Mouse (Mus musculus) heart, postnatal 25 days (tissue): ENCODE results near the gene Abcc5. TPM values are rescaled to one million over a fixed set of nuclear protein-coding genes. Genes with fewer than 3 reads are reported as not detected.
"Not testable (repeated sequence)": the region's sequence is repeated elsewhere in the genome, so short reads cannot be mapped to it uniquely, and the experiment has no call there.

Experiments used
- DNase-seq: peaks from one replicate; pipeline ENCODE4 v3.0.0; 2022; ENCODE audit warnings: low spot score
- intact Hi-C: fragments of 180-260 bp; cut with DNase I; formaldehyde crosslinking; loops from one replicate; pipeline ENCODE4 v1.15.1; 2025
- total RNA-seq, 2 experiments: library from RNA; stranded (reverse); gene quantifications; 2 replicates each; pipeline ENCODE4 v1.2.3; 2021

Gene Abcc5
- total RNA-seq, 2 experiments from 2014 or later, result 30.6 to 34.8 TPM

DNA sequence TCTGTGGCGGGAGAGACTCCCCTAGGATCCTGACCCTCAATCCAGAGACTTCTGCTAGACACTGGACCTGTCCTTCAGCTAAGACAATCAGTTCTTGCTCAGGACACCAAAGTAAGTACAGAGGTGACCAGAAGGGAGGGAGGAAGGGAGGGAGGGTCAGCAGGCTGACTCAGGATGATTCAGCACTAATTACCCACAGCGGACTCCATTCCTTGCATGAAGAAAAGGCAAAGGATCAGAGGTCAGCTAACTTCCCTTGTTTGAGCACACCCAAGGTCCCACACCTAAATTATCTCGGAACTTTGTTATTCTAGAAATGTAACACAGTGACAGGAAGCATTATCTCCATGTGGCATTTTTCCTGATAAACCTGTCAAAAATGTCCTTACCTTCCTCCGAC lies 54.5 kb downstream of the Abcc5 start:
- intact Hi-C loops, result no loop called here
- no peak for DNase-seq

DNA sequence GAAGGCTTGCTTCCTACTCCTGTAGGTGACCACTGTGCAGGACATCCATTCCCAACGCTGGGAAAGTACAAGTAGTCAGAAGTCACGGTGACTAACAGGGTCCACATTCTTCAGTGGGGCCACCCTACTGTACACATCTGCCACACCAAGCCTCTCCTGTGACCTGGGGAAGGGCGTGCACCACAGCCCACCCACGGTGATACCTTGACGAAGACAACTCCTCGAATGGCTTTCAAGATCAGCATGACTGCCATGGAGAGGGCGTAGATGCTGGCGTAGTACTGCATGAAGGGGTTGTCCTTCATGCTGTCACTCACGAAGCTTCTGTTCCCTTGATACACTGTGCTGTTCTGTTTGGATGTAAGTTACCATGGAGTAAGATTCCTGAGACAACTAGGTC lies 58.0 kb downstream of the Abcc5 start:
- intact Hi-C loops, result no loop called here
- DNase-seq, result no peak

DNA sequence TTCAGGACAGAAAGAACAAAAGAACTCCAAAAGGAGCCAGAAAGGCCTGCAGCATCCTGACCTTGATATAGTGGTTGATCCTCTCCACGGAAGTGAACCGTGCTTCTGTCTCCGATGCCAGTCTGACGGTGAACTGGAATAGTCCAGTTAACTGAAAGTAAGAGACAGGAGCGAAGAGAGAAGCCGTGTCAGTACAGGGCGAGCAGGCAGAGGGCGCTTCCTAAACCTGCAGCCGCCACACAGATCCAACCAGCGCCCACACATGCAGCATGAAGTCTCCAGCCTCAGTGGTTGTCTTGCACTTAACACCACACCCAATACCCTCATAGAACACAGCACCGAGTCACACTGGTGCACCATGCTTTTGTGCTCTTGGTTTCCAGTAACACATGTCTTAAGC lies 64.1 kb downstream of the Abcc5 start:
- intact Hi-C loops, result no loop called here
- no peak for DNase-seq

DNA sequence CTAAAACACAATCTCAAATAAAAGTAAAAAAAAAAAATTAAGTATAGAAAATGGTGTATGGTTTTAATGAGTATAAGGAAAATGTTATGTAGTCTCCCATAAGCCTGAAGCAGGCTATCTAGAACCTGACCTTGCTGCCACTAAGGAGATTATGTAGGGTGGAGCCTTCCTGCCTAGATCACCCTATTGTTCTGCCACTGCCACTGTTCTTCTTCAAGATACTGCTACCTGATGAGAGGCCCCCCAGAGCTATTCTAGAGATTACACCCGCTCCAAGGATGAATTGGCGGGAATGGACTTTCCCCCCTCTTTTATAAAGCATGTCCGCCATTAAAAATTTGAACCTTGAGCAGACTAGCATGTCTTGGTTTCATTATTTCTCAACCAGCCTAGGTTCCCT lies 64.7 kb downstream of the Abcc5 start:
- intact Hi-C loops, DNase-seq: not testable (repeated sequence)

DNA sequence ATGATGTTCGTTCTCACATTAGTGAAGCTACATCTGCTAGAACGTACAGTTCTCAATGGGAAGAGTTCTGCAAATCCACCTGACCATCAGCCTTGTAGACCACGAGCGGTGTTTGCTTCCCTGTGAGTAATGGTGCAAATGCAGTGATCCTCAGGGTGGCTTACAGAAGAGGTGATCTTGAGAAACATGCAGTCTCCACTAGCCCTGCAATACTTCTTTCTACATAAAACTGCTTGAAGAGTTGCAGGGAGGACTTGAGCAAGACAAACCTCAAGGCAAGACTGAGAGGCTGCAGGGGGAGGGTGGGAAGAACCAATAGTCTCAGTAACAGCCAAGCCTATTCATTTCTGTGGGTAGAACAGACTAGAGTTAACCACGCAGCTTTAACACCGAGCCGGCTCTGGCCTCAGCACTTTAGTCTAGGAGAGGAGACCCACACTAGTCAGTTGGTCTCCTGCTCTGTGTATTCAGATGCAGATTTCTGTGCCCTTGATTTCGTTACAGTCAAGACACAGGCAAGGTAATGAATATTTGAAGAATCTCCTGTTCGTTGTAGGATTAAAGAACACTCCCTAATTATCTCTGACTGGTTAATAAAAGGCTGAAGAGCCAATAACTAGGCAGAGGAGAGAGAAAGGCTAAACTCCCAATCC lies 66.4 kb downstream of the Abcc5 start:
- intact Hi-C loops, result no loop called here

DNA sequence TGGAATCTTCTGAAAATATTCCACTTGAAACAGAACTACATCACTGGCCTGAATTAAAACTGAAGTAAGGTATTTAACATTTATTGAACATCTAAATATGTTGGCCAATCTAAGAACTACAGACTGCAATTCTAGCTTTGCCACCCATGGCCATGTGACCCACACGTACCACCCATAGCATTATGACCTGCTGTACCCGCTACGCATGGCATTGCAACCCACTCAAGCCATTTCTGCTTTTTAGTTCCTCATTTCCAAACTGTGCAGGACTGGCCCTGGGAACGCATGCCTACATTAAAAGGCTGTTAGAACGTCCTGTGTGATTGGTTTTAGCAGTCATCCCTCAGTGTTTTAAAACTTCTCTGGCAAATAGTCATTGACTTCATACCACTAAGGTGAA lies 68.4 kb downstream of the Abcc5 start:
- DNase-seq, result no peak
- intact Hi-C loops, result no loop called here

More for the DNA sequence above, 66.4 kb downstream of the Abcc5 start:
- no peak for DNase-seq

DNA sequence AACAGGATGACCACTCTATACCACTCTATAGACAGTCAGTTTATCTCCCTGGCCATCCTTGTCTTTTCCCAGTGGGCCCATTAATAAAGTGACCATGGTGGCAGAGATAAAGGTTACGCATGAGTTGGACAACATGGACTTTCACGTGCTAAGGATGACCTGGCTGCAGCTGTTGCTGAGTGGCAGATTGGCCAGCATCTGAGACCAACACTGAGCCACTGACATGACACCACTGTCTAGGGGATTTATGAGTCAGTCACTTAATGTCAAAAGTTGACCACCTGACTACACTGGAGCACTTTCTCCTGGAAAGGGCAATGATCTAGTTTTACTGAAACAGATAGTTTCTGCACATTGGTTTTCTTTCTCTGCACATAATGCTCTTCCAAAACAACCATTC lies 71.4 kb downstream of the Abcc5 start:
- intact Hi-C loops, result no loop called here

DNA sequence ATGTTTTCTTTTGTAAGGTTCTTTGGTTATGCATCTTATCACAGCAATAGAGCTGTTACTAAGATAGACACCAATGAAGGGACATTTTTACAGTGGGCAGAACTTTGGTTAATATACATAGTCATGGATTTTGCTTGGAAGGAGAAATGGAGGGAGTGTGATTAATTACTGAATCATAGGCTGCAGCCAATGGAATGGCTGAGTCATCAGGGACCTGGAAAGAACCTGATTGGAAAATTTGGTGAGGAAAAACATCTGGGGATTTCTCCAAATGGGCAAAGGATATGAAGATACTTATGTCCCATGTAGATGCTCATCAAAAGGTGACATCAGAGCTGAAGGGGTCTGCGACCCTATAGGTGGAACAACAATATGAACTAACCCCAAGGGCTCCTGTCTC lies 72.2 kb downstream of the Abcc5 start:
- intact Hi-C loops, result no loop called here

More for the DNA sequence above, 71.4 kb downstream of the Abcc5 start:
- no peak for DNase-seq

DNA sequence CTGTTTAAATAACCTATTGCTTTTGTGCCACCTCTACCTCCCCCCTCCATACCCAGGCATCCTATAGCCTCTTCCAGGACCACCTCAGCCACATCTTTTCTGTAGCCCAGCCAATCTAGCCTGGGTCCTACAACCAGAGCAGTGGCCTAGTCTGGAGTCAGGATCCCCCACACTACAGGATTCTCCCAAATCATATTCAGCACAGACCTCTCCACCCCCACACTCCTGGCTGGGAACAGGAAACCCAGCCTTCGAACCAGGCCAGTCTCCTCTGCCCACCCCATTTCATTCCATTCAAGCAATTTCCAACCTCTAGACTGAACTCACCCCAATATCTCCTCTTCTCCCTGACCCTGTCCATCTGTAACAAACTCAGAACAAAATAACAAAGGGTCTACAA lies 80.7 kb downstream of the Abcc5 start:
- intact Hi-C loops, result no loop called here
- no peak for DNase-seq

More for the DNA sequence above, 72.2 kb downstream of the Abcc5 start:
- no peak for DNase-seq

DNA sequence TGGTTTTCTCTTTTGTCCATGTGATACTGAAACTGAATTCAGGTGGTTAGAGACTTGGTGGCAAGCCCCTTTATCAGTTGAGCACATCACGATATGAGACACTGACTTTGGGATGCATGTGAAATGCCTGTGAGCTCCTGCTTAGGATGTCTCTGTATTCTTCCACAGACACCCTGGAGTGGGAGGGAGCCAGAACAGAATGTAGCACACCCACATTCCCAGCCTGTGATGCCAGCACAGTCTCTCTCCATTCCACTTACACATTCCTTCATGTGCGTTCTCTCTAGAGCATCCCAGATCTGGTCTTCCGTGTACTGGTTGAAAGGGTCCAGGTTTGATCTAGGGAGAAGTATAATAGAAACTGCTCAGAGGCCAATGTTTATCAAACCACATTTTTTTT lies 87.6 kb downstream of the Abcc5 start:
- intact Hi-C loops, result no loop called here
- no peak for DNase-seq

DNA sequence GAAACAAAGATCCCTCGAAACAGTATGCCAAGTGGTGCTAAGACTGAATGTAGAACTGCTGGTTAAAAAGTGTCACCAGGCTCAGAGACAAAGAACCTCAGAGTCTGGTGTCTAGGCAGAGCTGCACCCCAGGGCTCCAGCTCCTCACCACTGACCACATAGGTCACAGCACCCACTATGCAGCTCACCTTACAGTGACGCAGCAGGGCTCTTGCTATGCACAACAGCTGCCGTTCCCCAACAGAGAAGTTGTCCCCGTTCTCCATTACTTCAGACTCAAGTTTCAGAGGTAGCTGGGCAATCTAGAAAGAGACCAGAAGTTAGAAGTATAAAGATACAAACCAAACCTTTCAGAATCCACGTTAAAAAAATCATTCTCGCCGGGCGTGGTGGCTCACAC lies 91.3 kb downstream of the Abcc5 start:
- intact Hi-C loops, result no loop called here
- no peak for DNase-seq

DNA sequence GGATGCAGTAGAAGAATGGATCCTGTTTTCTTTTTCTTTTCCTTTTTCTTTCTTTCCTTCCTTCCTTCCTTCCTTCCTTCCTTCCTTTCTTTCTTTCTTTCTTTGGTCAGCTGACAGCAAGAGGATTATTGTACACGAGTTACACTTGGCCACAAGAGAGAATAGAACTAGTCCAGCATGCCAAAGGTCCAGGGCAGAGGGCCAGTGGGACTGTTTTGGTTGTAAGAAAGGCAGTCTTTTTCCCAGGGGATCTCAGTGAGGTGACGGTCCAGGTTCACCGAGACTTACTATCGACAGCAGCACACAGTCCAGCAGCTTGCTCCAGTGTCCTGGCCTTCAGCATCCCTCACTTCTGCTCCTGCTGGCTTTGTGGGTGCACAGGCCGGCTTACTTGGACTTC lies 97.9 kb downstream of the Abcc5 start:
- intact Hi-C loops, result no loop called here
- DNase-seq, result no peak

DNA sequence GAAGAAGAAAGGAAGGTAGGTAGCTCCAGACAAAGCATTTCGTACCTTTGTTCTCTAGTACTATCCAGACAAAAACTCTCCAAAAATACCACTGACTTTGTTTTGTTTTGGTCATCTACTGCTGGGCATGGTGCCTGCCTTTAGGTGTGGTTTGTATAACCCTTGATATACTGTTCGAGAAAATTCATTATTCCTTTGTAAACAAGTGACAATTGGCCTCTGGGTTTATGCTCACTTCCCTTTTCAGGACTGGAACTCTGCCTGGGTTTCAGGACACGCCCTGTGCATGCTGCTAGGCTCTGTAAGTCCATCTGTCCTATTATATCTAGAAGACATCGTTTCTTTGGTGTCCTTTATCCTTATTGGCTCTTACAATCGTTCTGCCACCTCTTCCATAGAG lies 100.9 kb downstream of the Abcc5 start, which contains the start of gene Cyp2ab1:
TSS of gene Cyp2ab1 (minus strand) at position 119 of the 400 bp plus-strand sequence.
- intact Hi-C loops, result no loop called here
- DNase-seq, result no peak

DNA sequence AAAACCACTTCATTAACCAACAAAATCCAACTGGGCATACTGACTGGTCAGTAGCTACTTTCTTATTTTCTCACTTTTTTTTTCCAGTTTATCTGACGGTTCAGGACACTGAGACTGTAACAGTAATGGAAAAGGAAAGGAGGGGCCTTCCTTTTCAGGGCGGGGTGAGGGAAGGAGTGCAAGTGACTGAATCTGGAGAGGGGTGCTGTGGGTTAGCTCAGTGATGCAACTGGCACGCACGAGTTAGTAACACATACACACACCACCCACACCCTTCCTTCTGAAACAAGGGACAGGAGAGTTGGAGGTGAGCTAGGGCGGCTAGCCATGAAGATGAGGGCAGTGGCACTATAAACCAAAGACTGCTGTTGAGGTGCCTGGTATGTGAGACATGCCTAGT lies 102.3 kb downstream of the Abcc5 start:
- no peak for DNase-seq
- intact Hi-C loops, result no loop called here

DNA sequence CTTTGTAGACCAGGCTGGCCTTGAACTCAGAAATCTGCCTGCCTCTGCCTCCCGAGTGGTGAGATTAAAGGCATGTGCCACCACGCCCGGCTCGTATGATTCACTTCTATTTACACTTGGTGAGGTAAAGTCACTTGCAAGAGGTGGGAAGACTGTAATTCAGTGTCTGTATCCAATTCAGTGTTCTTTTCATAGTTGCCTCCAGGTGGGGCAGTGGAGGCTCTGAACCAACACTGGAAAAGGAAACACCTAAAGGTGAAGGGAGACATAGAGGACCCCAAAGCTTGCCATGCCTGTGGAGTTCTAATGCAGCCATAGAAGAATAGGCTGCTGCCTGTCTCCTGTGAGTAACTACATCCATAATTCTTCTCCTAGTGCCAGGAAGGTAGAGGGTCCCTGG lies 103.9 kb downstream of the Abcc5 start:
- DNase-seq, result no peak
- intact Hi-C loops, result no loop called here

DNA sequence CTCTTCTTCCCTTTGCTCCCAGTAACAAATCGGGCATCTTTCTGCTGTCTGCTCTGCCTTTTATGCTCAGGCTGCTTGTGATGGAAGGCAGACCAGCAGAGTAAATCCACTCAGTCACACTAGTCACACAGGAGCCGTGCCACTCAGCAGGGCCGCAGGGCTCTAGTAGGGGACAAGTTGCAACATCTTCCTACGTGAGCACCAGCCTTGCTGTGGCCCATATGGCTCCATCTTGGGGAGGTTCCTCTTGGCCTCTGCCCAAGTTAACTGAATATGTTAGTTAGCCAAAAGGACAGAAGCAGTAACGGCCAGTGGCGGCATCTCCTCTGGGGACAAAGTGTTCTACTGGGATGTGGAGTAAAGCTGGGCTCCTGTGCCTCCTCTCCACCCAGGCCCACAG lies 109.4 kb downstream of the Abcc5 start:
- intact Hi-C loops, result no loop called here
- DNase-seq, result no peak

DNA sequence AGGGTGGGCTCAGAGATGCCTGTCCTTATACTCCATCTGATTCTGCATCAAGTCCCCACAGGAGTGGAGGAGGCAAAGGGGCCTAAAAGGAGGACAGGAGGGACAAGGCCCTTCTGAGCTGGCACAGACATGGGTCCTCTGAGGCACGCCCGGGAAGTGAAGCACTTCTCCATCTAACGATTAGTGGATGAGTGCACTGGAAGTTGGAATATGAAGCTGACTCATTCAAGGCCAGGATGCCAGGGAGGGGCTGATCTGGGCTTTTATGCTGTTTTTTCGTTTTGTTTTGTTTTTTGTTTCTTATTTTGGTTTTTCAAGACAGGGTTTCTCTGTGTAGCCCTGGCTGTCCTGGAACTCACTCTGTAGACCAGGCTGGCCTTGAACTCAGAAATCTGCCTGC lies 110.9 kb downstream of the Abcc5 start:
- DNase-seq, result no peak
- intact Hi-C loops, result no loop called here

DNA sequence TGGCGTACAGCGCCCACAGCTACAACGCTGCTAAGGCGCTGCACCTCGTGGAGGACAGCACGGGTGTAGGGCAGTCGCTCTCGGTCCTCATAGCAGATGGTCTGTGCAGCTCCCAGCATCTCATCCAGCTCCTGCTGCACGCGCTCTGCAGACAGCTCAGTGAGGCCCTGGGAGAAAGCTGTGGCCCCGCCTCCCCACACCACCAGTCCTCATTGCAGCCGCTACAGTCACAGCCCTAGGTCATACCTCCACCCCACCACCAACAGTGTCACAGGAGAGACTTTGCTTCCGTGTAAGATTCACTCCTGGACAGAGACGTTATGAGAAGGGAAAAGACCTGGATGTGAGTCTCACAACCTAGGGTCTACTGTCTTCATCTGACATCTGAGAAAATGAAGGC lies 113.9 kb downstream of the Abcc5 start:
- intact Hi-C loops, result no loop called here
- no peak for DNase-seq

DNA sequence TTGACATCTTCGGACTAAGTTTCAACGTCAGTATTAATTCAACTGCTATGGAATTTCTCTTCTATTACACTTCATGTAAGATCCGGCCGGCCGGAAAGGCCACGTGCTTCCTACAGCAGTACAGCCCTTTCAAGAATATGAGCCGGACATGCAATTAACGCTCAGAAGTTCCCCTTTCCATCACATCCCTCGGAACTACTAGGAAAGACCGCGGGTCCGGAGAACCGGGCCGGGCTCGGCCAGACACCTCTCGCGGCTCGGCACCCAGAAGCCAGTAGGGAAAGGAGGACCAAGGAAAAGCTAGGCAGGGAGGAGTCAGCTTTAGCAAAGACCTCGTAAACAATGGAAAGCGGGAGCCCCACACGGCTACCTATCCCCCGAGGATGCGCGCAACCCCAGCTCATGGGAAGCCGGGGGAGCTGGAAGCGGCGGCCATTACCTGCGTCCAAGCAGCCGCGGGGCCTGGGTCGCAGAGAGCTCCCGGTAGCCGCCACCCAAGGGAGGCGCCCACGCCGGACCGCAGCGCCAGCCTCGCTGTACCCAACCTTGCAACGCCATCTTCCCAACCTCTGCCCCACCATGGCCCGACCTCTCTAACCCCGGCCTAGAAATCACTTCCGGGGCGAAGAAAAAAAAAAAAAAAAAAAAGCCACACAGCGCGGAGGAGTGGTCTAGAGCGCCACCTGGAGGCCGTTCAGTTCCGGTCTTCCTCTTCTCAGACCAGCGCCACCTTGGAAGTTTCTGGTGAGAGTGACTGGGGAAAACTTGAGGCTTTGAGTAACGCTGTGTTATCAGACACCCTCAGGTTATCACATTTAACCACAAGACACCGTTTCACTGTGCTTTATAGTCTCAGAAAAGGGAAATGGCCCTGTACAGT lies 124.2 kb downstream of the Abcc5 start, which contains the start of gene Parl:
TSS of gene Parl (minus strand) at position 618 of the 880 bp plus-strand sequence.
- intact Hi-C loops, result loop anchor here (1.0 to 10.0 kb wide), 2 partner anchors 88 to 577 kb away; no protein-coding TSS in a partner anchor
- DNase-seq, result peak; percentile 40

DNA sequence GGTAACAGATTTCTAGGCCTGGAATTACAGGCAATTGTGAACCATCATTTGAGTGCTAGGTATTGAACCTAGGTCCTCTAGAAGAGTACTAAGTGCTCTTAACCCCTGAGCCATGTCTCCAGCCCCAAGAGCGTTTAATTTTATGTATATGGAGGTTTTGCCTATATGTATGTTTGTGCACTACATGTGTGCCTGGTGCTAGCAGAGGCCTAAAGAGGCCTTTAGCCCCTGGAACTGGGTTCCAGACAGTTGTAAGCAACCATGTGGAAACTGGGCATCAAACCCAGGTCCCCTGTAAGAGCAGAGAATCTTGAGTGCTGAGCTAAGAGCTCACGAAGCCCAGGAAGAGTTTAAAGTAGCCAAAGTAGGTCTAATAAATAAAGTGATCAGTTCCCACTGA lies 126.1 kb downstream of the Abcc5 start:
- intact Hi-C loops, result loop anchor here (10.0 kb wide), 1 partner anchor 575 kb away; no protein-coding TSS in a partner anchor
- DNase-seq, result no peak
